ENCODE assay signal across 25 mouse cellular contexts in genomic region chr14:51014724-51015123, GRCm38 (mm10). TPM values are rescaled to one million over a fixed set of nuclear protein-coding genes. Genes with fewer than 3 reads are reported as not detected.
"Had no signal": no experiment of that assay in that cellular context is flagged by ENCODE, and none has a peak within 500 bp of the region (broad histone marks: within the 10 kb centered on the region; RNA-seq: fewer than 3 reads in every experiment).

No protein-coding gene starts in this region.

RNA-seq across cellular contexts. Expression of gene Rnase10, which starts 7.2 kb away (rescaled TPM):
- polyA plus RNA-seq: hindbrain, embryonic 10.5 days; hindbrain, embryonic 11.5 days; hindbrain, embryonic 12.5 days; hindbrain, embryonic 13.5 days; hindbrain, embryonic 14.5 days; hindbrain, embryonic 15.5 days; hindbrain, postnatal 0 days; inflammation-experienced regulatory T-cells, adult 6 months; kidney, adult 2 months; kidney, embryonic 14.5 days; kidney, embryonic 15.5 days; kidney, embryonic 16.5 days had no signal

RNA-seq across cellular contexts. Expression of gene Rnase9, which starts 26.9 kb away (rescaled TPM):
- polyA plus RNA-seq: heart, embryonic 11.5 days; heart, embryonic 12.5 days; heart, embryonic 13.5 days; heart, embryonic 14.5 days; heart, embryonic 15.5 days; heart, embryonic 16.5 days; heart, postnatal 0 days; hindbrain, embryonic 10.5 days; hindbrain, embryonic 11.5 days; hindbrain, embryonic 12.5 days; hindbrain, embryonic 13.5 days; hindbrain, embryonic 14.5 days; hindbrain, embryonic 15.5 days; hindbrain, embryonic 16.5 days; hindbrain, postnatal 0 days; inflammation-experienced regulatory T-cells, adult 6 months; intestine, embryonic 14.5 days; intestine, embryonic 15.5 days; intestine, postnatal 0 days; kidney, adult 2 months; kidney, postnatal 0 days; large intestine, adult 2 months had no signal

RNA-seq across cellular contexts. Expression of gene Rnase11, which starts 35.2 kb away (rescaled TPM):
- polyA plus RNA-seq: heart, embryonic 11.5 days; heart, embryonic 12.5 days; heart, embryonic 13.5 days; heart, embryonic 14.5 days; heart, embryonic 15.5 days; heart, embryonic 16.5 days; heart, postnatal 0 days; hindbrain, embryonic 10.5 days; hindbrain, embryonic 11.5 days; hindbrain, embryonic 12.5 days; hindbrain, embryonic 13.5 days; hindbrain, embryonic 14.5 days; hindbrain, embryonic 15.5 days; hindbrain, embryonic 16.5 days; hindbrain, postnatal 0 days; inflammation-experienced regulatory T-cells, adult 6 months; intestine, embryonic 14.5 days; intestine, embryonic 15.5 days; intestine, postnatal 0 days; kidney, adult 2 months; kidney, embryonic 16.5 days; kidney, postnatal 0 days; large intestine, adult 2 months had no signal

RNA-seq across cellular contexts. Expression of gene Rnase12, which starts 42.7 kb away (rescaled TPM):
- polyA plus RNA-seq: heart, embryonic 11.5 days; heart, embryonic 15.5 days; heart, embryonic 16.5 days; heart, postnatal 0 days; hindbrain, embryonic 10.5 days; hindbrain, embryonic 11.5 days; hindbrain, embryonic 12.5 days; hindbrain, embryonic 13.5 days; hindbrain, embryonic 14.5 days; hindbrain, embryonic 15.5 days; hindbrain, embryonic 16.5 days; inflammation-experienced regulatory T-cells, adult 6 months; kidney, adult 2 months had no signal

RNA-seq across cellular contexts. Expression of gene Pnp2, which starts 58.9 kb away (rescaled TPM):
- polyA plus RNA-seq: heart, embryonic 13.5 days had no signal
